Mouse (Mus musculus) hindbrain, embryonic 14.5 days (tissue): ENCODE data around the gene Arfip1. TPM values are rescaled to one million over a fixed set of nuclear protein-coding genes. Genes with fewer than 3 reads are reported as not detected.

Experiments used
- ATAC-seq: fragments of 200-750 bp; cut with Nextera tagmentation; 2 replicates; pipeline ENCODE4 v1.8.0; 2017; ENCODE audit warnings: moderate number of reproducible peaks, mild to moderate bottlenecking, moderate TSS enrichment, moderate library complexity; ENCODE audit not compliant: low FRiP score
- DNase-seq: peaks from one replicate; pipeline ENCODE4 v3.0.0-alpha.2; 2015; ENCODE audit warnings: low spot score
- H3K27ac ChIP-seq: fragments of 300-500 bp; sonication (generic); 2 replicates; pipeline ENCODE4 v1.5.1; 2014; ENCODE audit warnings: mild to moderate bottlenecking, moderate library complexity
- H3K27me3 ChIP-seq: fragments of 300-500 bp; sonication (generic); 2 replicates; pipeline ENCODE4 v1.6.1; 2014; ENCODE audit warnings: mild to moderate bottlenecking, low read length, mixed read lengths; ENCODE audit not compliant: control insufficient read depth, insufficient read depth
- H3K36me3 ChIP-seq: fragments of 300-500 bp; sonication (generic); replicated peaks from 2 replicates; pipeline ENCODE4 v1.6.1; 2014; ENCODE audit not compliant: control insufficient read depth, insufficient read depth
- H3K4me1 ChIP-seq: fragments of 300-500 bp; sonication (generic); replicated peaks from 2 replicates; pipeline ENCODE4 v1.6.1; 2014; ENCODE audit warnings: antibody characterized with exemption, low read length, mixed read lengths; ENCODE audit not compliant: control insufficient read depth, insufficient read depth
- H3K4me2 ChIP-seq: fragments of 300-500 bp; sonication (generic); replicated peaks from 2 replicates; pipeline ENCODE4 v1.6.1; 2014; ENCODE audit warnings: mild to moderate bottlenecking, moderate library complexity
- H3K4me3 ChIP-seq: fragments of 300-500 bp; sonication (generic); replicated peaks from 2 replicates; pipeline ENCODE4 v1.5.1; 2014; ENCODE audit warnings: mild to moderate bottlenecking, low read length
- H3K9ac ChIP-seq: fragments of 300-500 bp; sonication (generic); 2 replicates; pipeline ENCODE4 v1.6.1; 2014
- H3K9me3 ChIP-seq: fragments of 300-500 bp; sonication (generic); 2 replicates; pipeline ENCODE4 v1.6.1; 2016; ENCODE audit warnings: low read length; ENCODE audit not compliant: control insufficient read depth
- WGBS: fragments of 180-500 bp; shearing (Covaris S2); extraction: QIAGEN DNeasy Blood & Tissue Kit; methylation state at CpG from one replicate; pipeline ENCODE4 v1.1.7; 2014; 5-methylcytosine and 5-hydroxymethylcytosine counted together
- polyA plus RNA-seq: library from polyadenylated mRNA; unstranded; fragments of >200 nt; fragmentation: Nextera tagmentation; extraction: Ambion mirVana; gene quantifications from 2 replicates; pipeline ENCODE4 v1.2.1, GENCODE M21; 2014

Arfip1 gene
- polyA plus RNA-seq, 1 experiment from 2014 or later = 27.9 TPM

- H3K36me3 ChIP-seq = no peaks in the 10 kb centered on the region
- no peak overlapping the region for H3K4me2 ChIP-seq
- no peaks in the 10 kb centered on the region for H3K9me3 ChIP-seq
- no peak overlapping the region for H3K4me3 ChIP-seq
- H3K27ac ChIP-seq = no peak overlapping the region
- ATAC-seq = no peak
- H3K9ac ChIP-seq = no peak overlapping the region
- peaks cover under 1% of the 10 kb centered on the region for H3K4me1 ChIP-seq
- DNase-seq = no peak
- WGBS = 68% methylated on average over 5 of the region's 5 CpGs
- peaks cover 11% of the 10 kb centered on the region for H3K27me3 ChIP-seq
These were observed 109.5 kb downstream of the Arfip1 start for GRCm38 (mm10) chr3:84472955-84473354.

GRCm38 (mm10) chr3:84472527-84472926 lies 109.9 kb downstream of the Arfip1 start:
- H3K27me3 ChIP-seq = peaks cover 7% of the 10 kb centered on the region
- no peaks in the 10 kb centered on the region for H3K4me1 ChIP-seq
- H3K9me3 ChIP-seq = no peaks in the 10 kb centered on the region
- WGBS = 56% methylated on average over 3 of the region's 3 CpGs
- H3K4me3 ChIP-seq = no peak overlapping the region
- no peak overlapping the region for H3K9ac ChIP-seq
- DNase-seq = no peak
- ATAC-seq = no peak
- H3K36me3 ChIP-seq = no peaks in the 10 kb centered on the region
- H3K4me2 ChIP-seq = no peak overlapping the region
- no peak overlapping the region for H3K27ac ChIP-seq

- Histone ChIP-seq H3K9ac (no peak overlapping the region), H3K27ac (no peak overlapping the region), H3K27me3 (no peaks in the 10 kb centered on the region), H3K4me1 (no peaks in the 10 kb centered on the region), H3K9me3 (no peaks in the 10 kb centered on the region), H3K4me3 (no peak overlapping the region), H3K4me2 (no peak overlapping the region), H3K36me3 (no peaks in the 10 kb centered on the region)
- 89% methylated on average over 4 of the region's 4 CpGs for WGBS
- no peak for ATAC-seq
- no peak for DNase-seq
These were observed 111.3 kb downstream of the Arfip1 start for GRCm38 (mm10) chr3:84471146-84471545.

GRCm38 (mm10) chr3:84468111-84468453 lies 114.3 kb downstream of the Arfip1 start:
- Histone ChIP-seq H3K27ac (no peak overlapping the region), H3K4me3 (no peak overlapping the region), H3K4me2 (no peak overlapping the region), H3K9ac (no peak overlapping the region), H3K9me3 (no peaks in the 10 kb centered on the region), H3K4me1 (no peaks in the 10 kb centered on the region), H3K27me3 (no peaks in the 10 kb centered on the region), H3K36me3 (no peaks in the 10 kb centered on the region)
- 38% methylated on average over 4 of the region's 4 CpGs for WGBS
- ATAC-seq = no peak
- no peak for DNase-seq

- no peak for ATAC-seq
These were observed 114.9 kb downstream of the Arfip1 start for GRCm38 (mm10) chr3:84467419-84468110.

GRCm38 (mm10) chr3:84465822-84466500 lies 116.5 kb downstream of the Arfip1 start:
- Histone ChIP-seq H3K27me3 (no peaks in the 10 kb centered on the region), H3K27ac (no peak overlapping the region), H3K9me3 (no peaks in the 10 kb centered on the region), H3K4me2 (no peak overlapping the region), H3K9ac (no peak overlapping the region), H3K4me1 (no peaks in the 10 kb centered on the region), H3K4me3 (no peak overlapping the region), H3K36me3 (no peaks in the 10 kb centered on the region)
- 79% methylated on average over 6 of the region's 6 CpGs for WGBS
- ATAC-seq (no peak), DNase-seq (no peak)

More at GRCm38 (mm10) chr3:84467419-84468110, 114.9 kb downstream of the Arfip1 start:
- Histone ChIP-seq H3K9me3 (no peaks in the 10 kb centered on the region), H3K4me1 (no peaks in the 10 kb centered on the region), H3K9ac (no peak overlapping the region), H3K36me3 (no peaks in the 10 kb centered on the region), H3K27ac (no peak overlapping the region), H3K4me3 (no peak overlapping the region), H3K27me3 (no peaks in the 10 kb centered on the region), H3K4me2 (no peak overlapping the region)
- no peak for DNase-seq
- 67% methylated on average over 10 of the region's 10 CpGs for WGBS

GRCm38 (mm10) chr3:84461687-84462086 lies 120.7 kb downstream of the Arfip1 start:
- H3K27ac ChIP-seq = no peak overlapping the region
- no peaks in the 10 kb centered on the region for H3K36me3 ChIP-seq
- H3K4me2 ChIP-seq = no peak overlapping the region
- WGBS = 38% methylated on average over 4 of the region's 4 CpGs
- H3K4me3 ChIP-seq = no peak overlapping the region
- H3K4me1 ChIP-seq = no peaks in the 10 kb centered on the region
- no peak for DNase-seq
- no peak overlapping the region for H3K9ac ChIP-seq
- ATAC-seq = peak; percentile 37; the same call in 1 of the 2 replicates
- no peaks in the 10 kb centered on the region for H3K27me3 ChIP-seq
- no peaks in the 10 kb centered on the region for H3K9me3 ChIP-seq

GRCm38 (mm10) chr3:84460952-84461351 lies 121.5 kb downstream of the Arfip1 start:
- no peaks in the 10 kb centered on the region for H3K9me3 ChIP-seq
- ATAC-seq = peak; percentile 46; the same call in 1 of the 2 replicates
- H3K4me2 ChIP-seq = no peak overlapping the region
- H3K4me3 ChIP-seq = no peak overlapping the region
- H3K27ac ChIP-seq = no peak overlapping the region
- WGBS = 41% methylated on average over 12 of the region's 12 CpGs
- H3K27me3 ChIP-seq = no peaks in the 10 kb centered on the region
- H3K4me1 ChIP-seq = no peaks in the 10 kb centered on the region
- H3K36me3 ChIP-seq = no peaks in the 10 kb centered on the region
- no peak overlapping the region for H3K9ac ChIP-seq
- no peak for DNase-seq

GRCm38 (mm10) chr3:84460499-84460898 lies 121.9 kb downstream of the Arfip1 start:
- H3K9ac ChIP-seq = no peak overlapping the region
- ATAC-seq = no peak
- H3K4me2 ChIP-seq = no peak overlapping the region
- no peaks in the 10 kb centered on the region for H3K4me1 ChIP-seq
- no peaks in the 10 kb centered on the region for H3K9me3 ChIP-seq
- DNase-seq = no peak
- no peak overlapping the region for H3K4me3 ChIP-seq
- no peaks in the 10 kb centered on the region for H3K27me3 ChIP-seq
- no peak overlapping the region for H3K27ac ChIP-seq
- no peaks in the 10 kb centered on the region for H3K36me3 ChIP-seq
- 40% methylated on average over 3 of the region's 3 CpGs for WGBS
